Mouse (Mus musculus) intestine, embryonic 16.5 days (tissue): ENCODE results near the gene Prdx3. TPM values are rescaled to one million over a fixed set of nuclear protein-coding genes. Genes with fewer than 3 reads are reported as not detected.
A peak's percentile ranks its signal among the peaks of the same experiment; 100 is the strongest.

Experiments
- ATAC-seq: fragments of 200-750 bp; cut with Nextera tagmentation; 2 replicates; pipeline ENCODE4 v1.8.0; 2017; ENCODE audit warnings: moderate TSS enrichment, moderate library complexity
- H3K27ac ChIP-seq: fragments of 300-500 bp; sonication (generic); 2 replicates; pipeline ENCODE4 v1.5.1; 2014; ENCODE audit warnings: mild to moderate bottlenecking, low read length
- H3K27me3 ChIP-seq: fragments of 300-500 bp; sonication (generic); replicated peaks from 2 replicates; pipeline ENCODE4 v1.6.1; 2014; ENCODE audit warnings: low read length, control low read depth, mixed read lengths; ENCODE audit not compliant: control insufficient read depth, insufficient read depth
- H3K36me3 ChIP-seq: fragments of 300-500 bp; sonication (generic); 2 replicates; pipeline ENCODE4 v1.6.1; 2014; ENCODE audit warnings: low read length, control low read depth; ENCODE audit not compliant: control insufficient read depth, insufficient read depth
- H3K4me1 ChIP-seq: fragments of 300-500 bp; sonication (generic); 2 replicates; pipeline ENCODE4 v1.6.1; 2014; ENCODE audit warnings: low read length, control low read depth, mixed read lengths; ENCODE audit not compliant: control insufficient read depth, insufficient read depth
- H3K4me2 ChIP-seq: fragments of 300-500 bp; sonication (generic); 2 replicates; pipeline ENCODE4 v1.6.1; 2014; ENCODE audit warnings: low read depth, low read length, control low read depth
- H3K4me3 ChIP-seq: fragments of 300-500 bp; sonication (generic); 2 replicates; pipeline ENCODE4 v1.5.1; 2014; ENCODE audit warnings: mild to moderate bottlenecking, low read length
- H3K9ac ChIP-seq: fragments of 300-500 bp; sonication (generic); 2 replicates; pipeline ENCODE4 v1.6.1; 2014; ENCODE audit warnings: low read depth, low read length
- H3K9me3 ChIP-seq: fragments of 300-500 bp; sonication (generic); 2 replicates; pipeline ENCODE4 v1.6.1; 2016; ENCODE audit warnings: low read length, control low read depth; ENCODE audit not compliant: control insufficient read depth
- WGBS: fragments of 180-500 bp; shearing (Covaris S2); extraction: QIAGEN DNeasy Blood & Tissue Kit; methylation state at CpG from one replicate; pipeline ENCODE4 v1.1.7; 2014; 5-methylcytosine and 5-hydroxymethylcytosine counted together
- polyA plus RNA-seq: library from polyadenylated mRNA; unstranded; fragments of >200 nt; fragmentation: Nextera tagmentation; extraction: Ambion mirVana; gene quantifications from 2 replicates; pipeline ENCODE4 v1.2.1, GENCODE M21; 2015

Prdx3 gene
- polyA plus RNA-seq, 1 experiment from 2014 or later = 179 TPM

DNA sequence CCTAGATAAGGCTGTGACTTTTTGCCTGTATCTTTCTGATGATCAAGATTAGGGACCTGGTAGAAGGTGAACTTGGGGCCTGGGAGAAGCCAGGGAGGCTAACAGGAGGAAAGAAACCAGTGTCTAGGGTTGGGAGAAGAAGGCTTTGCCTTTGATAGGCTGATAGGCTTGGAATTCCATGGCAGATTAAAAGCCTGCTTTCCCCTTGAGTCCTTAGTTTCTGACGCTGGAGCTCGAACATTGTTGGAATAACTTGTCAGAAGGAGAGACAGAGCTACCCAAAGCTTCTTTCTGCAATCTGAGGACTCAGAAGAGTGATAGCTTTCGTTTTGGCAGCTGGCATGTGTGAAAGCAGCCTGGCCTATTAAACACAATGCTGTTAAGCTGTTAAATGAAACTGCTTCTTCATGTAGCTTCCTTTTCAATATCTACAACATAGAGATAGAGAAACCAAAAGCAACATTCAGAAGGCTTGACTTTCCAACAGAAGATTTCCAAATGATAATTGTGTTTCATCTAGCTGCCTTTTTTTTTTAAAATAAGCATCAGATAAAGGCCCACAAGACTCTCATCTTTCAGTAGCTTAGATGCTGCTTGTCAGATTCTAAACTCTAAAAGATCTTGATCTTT lies 21.0 kb upstream of the Prdx3 start:
- no peaks in the 10 kb centered on the region for H3K36me3 ChIP-seq
- no peaks in the 10 kb centered on the region for H3K27me3 ChIP-seq
- H3K27ac ChIP-seq = no peak overlapping the region
- H3K9me3 ChIP-seq = no peaks in the 10 kb centered on the region
- no peak overlapping the region for H3K4me2 ChIP-seq
- H3K4me1 ChIP-seq = 0 out of 2 replicates have a peak, but pooled peaks cover 4% of the 10 kb centered on the region
- H3K4me3 ChIP-seq = no peak overlapping the region
- 40% methylated on average over 3 of the region's 3 CpGs for WGBS
- H3K9ac ChIP-seq = no peak overlapping the region
- ATAC-seq = no peak

GRCm38 (mm10) chr19:60891934-60892547 lies 17.7 kb upstream of the Prdx3 start:
- Histone ChIP-seq H3K9ac (no peak overlapping the region), H3K4me1 (peaks cover 9% of the 10 kb centered on the region), H3K27me3 (no peaks in the 10 kb centered on the region), H3K4me2 (0 out of 2 replicates have a peak overlapping the region, but pooled peaks have one; percentile 92), H3K36me3 (no peaks in the 10 kb centered on the region), H3K9me3 (no peaks in the 10 kb centered on the region), H3K4me3 (no peak overlapping the region), H3K27ac (no peak overlapping the region)
- WGBS = 40% methylated on average over 1 of the region's 1 CpGs
- no peak for ATAC-seq

DNA sequence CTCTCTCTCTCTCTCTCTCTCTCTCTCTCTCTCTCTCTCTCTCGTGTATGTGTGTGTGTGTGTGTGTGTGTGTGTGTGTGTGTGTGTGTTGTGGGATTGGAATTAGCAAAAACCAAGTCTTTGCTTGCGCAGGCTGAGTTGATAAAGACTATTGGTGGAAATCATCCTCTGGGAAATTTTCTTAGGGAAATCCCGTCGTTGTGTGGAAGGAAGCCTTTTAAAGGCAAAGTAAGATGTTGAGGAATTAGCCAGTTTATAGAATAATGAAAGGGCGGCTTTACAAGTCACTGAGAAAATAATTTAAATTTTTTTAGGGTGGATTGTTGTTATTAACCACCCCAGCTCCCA lies 16.7 kb upstream of the Prdx3 start:
- no peaks in the 10 kb centered on the region for H3K36me3 ChIP-seq
- 13% methylated on average over 4 of the region's 5 CpGs for WGBS
- H3K4me1 ChIP-seq = peaks cover 9% of the 10 kb centered on the region
- no peaks in the 10 kb centered on the region for H3K27me3 ChIP-seq
- ATAC-seq = no peak
- H3K4me3 ChIP-seq = peak overlapping the region; percentile 83
- H3K9me3 ChIP-seq = no peaks in the 10 kb centered on the region
- H3K4me2 ChIP-seq = peak overlapping the region; percentile 92
- no peak overlapping the region for H3K9ac ChIP-seq
- no peak overlapping the region for H3K27ac ChIP-seq

GRCm38 (mm10) chr19:60890391-60891122 lies 16.2 kb upstream of the Prdx3 start:
- H3K27me3 ChIP-seq = no peaks in the 10 kb centered on the region
- H3K27ac ChIP-seq = peak overlapping the region; percentile 98
- no peaks in the 10 kb centered on the region for H3K9me3 ChIP-seq
- H3K4me3 ChIP-seq = peak overlapping the region; percentile 83
- peak overlapping the region; percentile 94 for H3K9ac ChIP-seq
- under 1% methylated on average over 41 of the region's 41 CpGs for WGBS
- H3K36me3 ChIP-seq = no peaks in the 10 kb centered on the region
- H3K4me2 ChIP-seq = peak overlapping the region; percentile 92
- ATAC-seq = peak; percentile 36
- peaks cover 9% of the 10 kb centered on the region for H3K4me1 ChIP-seq

- Histone ChIP-seq H3K27ac (peak within 1 kb of the TSS; percentile 98), H3K27me3 (no peaks in the 10 kb centered on the region), H3K4me3 (peak within 1 kb of the TSS; percentile 83), H3K36me3 (no peaks in the 10 kb centered on the region), H3K9me3 (no peaks in the 10 kb centered on the region), H3K9ac (peak within 1 kb of the TSS; percentile 94), H3K4me2 (peak within 1 kb of the TSS; percentile 92), H3K4me1 (peaks cover 9% of the 10 kb centered on the region)
- under 1% methylated on average over 55 of the region's 55 CpGs for WGBS
- peak; percentile 99 for ATAC-seq
These were observed 15.5 kb upstream of the Prdx3 start, which contains the start of gene Grk5 for GRCm38 (mm10) chr19:60889714-60890315. Grk5 (plus strand) TSS chr19:60889749.

- Histone ChIP-seq H3K4me1 (peaks cover 9% of the 10 kb centered on the region), H3K36me3 (no peaks in the 10 kb centered on the region), H3K4me3 (peak overlapping the region; percentile 83), H3K9ac (peak overlapping the region; percentile 94), H3K9me3 (no peaks in the 10 kb centered on the region), H3K4me2 (peak overlapping the region; percentile 92), H3K27me3 (no peaks in the 10 kb centered on the region), H3K27ac (peak overlapping the region; percentile 98)
- peak; percentile 58 for ATAC-seq
- 6% methylated on average over 17 of the region's 17 CpGs for WGBS
These were observed 14.9 kb upstream of the Prdx3 start for GRCm38 (mm10) chr19:60889101-60889713.

DNA sequence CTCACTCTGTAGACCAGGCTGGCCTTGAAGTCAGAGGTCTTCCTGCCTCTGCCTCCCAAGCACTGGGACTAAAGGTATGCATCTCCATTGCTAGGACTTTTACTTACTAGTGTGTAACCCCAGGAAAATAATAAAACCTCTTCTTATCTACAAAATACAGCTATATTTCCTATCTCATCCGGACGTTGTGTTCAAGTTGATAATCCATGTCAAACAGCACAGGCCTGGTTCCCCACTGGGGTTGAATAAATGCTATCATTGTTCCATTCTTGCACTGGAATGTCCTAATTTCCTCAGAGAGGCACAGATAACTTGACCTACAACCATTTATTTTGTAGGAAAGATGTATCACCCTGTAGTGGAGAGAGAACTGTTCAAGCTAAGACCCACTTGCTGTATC lies 13.3 kb upstream of the Prdx3 start:
- Histone ChIP-seq H3K27me3 (no peaks in the 10 kb centered on the region), H3K4me2 (no peak overlapping the region), H3K4me1 (peaks cover 9% of the 10 kb centered on the region), H3K9ac (no peak overlapping the region), H3K4me3 (no peak overlapping the region), H3K9me3 (no peaks in the 10 kb centered on the region), H3K27ac (no peak overlapping the region), H3K36me3 (no peaks in the 10 kb centered on the region)
- 56% methylated on average over 2 of the region's 2 CpGs for whole genome bisulfite sequencing
- no peak for ATAC-seq

DNA sequence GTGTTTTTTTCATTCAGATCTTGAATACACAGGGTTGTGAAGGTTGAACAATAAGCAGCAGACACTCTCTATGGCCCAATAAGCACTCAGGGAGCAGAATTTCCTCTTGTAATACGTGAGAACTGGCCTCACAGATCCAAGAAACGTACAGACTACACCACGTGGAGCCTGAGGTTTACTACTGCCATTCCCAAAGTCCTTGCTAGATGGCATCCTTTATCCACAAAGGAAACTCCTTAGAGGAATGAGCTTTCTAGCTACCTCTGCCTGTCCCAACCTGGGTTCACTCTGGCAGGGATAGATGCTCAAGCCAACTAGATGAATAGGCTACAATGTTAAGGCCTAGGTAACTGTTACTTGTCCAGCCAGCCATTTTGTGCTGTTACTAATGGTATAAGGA lies 8.8 kb upstream of the Prdx3 start:
- 5% methylated on average over 3 of the region's 3 CpGs for WGBS
- Histone ChIP-seq H3K4me1 (no peaks in the 10 kb centered on the region), H3K9ac (no peak overlapping the region), H3K36me3 (no peaks in the 10 kb centered on the region), H3K4me3 (no peak overlapping the region), H3K27ac (no peak overlapping the region), H3K9me3 (no peaks in the 10 kb centered on the region), H3K27me3 (no peaks in the 10 kb centered on the region), H3K4me2 (no peak overlapping the region)
- peak; percentile 62; the same call in 1 of the 2 replicates for ATAC-seq

- 16% methylated on average over 4 of the region's 4 CpGs for WGBS
- 0 out of 2 replicates have a peak, but pooled peaks have one; percentile 5 for ATAC-seq
- Histone ChIP-seq H3K36me3 (0 out of 2 replicates have a peak, but pooled peaks cover 3% of the 10 kb centered on the region), H3K4me3 (peak overlapping the region; percentile 83), H3K9me3 (no peaks in the 10 kb centered on the region), H3K27me3 (no peaks in the 10 kb centered on the region), H3K27ac (0 out of 2 replicates have a peak overlapping the region, but pooled peaks have one; percentile 0), H3K9ac (peak overlapping the region; percentile 87), H3K4me2 (peak overlapping the region; percentile 75), H3K4me1 (peaks cover 7% of the 10 kb centered on the region; the same call in 1 of the 2 replicates)
These were observed 855 bp downstream of the Prdx3 start for GRCm38 (mm10) chr19:60873501-60873900.
